Mouse (Mus musculus): ENCODE data around the gene Hpse. TPM values are rescaled to one million over a fixed set of nuclear protein-coding genes. Genes with fewer than 3 reads are reported as not detected.

Gene Hpse
- polyA plus RNA-seq (2012; rRNA removed): 3.1 and 4.7 TPM in 2 replicates

GRCm38 (mm10) chr5:100719235-100720088, at the start of gene Hpse:
Gene Hpse, minus strand, starts transcription at chr5:100719716.
- WGBS: 5% methylated on average over 55 of the region's 56 CpGs
- peaks cover 9% of the 10 kb centered on the region for H3K4me1 ChIP-seq (replicated peaks; ENCODE audit: control insufficient read depth, insufficient read depth, low read length)
- no peak within 1 kb of the TSS for H3K27ac ChIP-seq (ENCODE audit: control insufficient read depth, insufficient read depth, low read length)
- peak; percentile 43 for DNase-seq
- TF ChIP-seq POLR2A (IDR thresholded peaks at IDR 0.05; ENCODE audit: control insufficient read depth, extremely low read depth, insufficient read depth, low read length, poor library complexity): no peak
- TF ChIP-seq CTCF (IDR thresholded peaks at IDR 0.05; ENCODE audit: borderline replicate concordance, control insufficient read depth, extremely low read depth, insufficient read depth, low read length, poor library complexity): peak; percentile 17; the same call in 1 of the 2 replicates
- no peaks in the 10 kb centered on the region for H3K36me3 ChIP-seq (ENCODE audit: control insufficient read depth, insufficient read depth, low read length)
- H3K27me3 ChIP-seq (ENCODE audit: control insufficient read depth, insufficient read depth, low read length): no peaks in the 10 kb centered on the region
- peak within 1 kb of the TSS; percentile 50 for H3K4me3 ChIP-seq (ENCODE audit: control insufficient read depth, insufficient read depth, low read length)

- WGBS: 97% methylated on average over 7 of the region's 7 CpGs
- Histone ChIP-seq H3K27ac (ENCODE audit: control insufficient read depth, insufficient read depth, low read length) (no peak overlapping the region), H3K4me1 (replicated peaks; ENCODE audit: control insufficient read depth, insufficient read depth, low read length) (no peaks in the 10 kb centered on the region), H3K36me3 (ENCODE audit: control insufficient read depth, insufficient read depth, low read length) (peaks cover 47% of the 10 kb centered on the region), H3K27me3 (ENCODE audit: control insufficient read depth, insufficient read depth, low read length) (no peaks in the 10 kb centered on the region), H3K4me3 (ENCODE audit: control insufficient read depth, insufficient read depth, low read length) (no peak overlapping the region)
- DNase-seq: no peak
- TF ChIP-seq POLR2A (IDR thresholded peaks at IDR 0.05; ENCODE audit: control insufficient read depth, extremely low read depth, insufficient read depth, low read length, poor library complexity): no peak
Measured at GRCm38 (mm10) chr5:100766026-100766425, 46.5 kb upstream of the Hpse start.

GRCm38 (mm10) chr5:100761736-100762135, 42.2 kb upstream of the Hpse start:
- H3K27ac ChIP-seq (ENCODE audit: control insufficient read depth, insufficient read depth, low read length): no peak overlapping the region
- 95% methylated on average over 7 of the region's 7 CpGs for WGBS
- H3K27me3 ChIP-seq (ENCODE audit: control insufficient read depth, insufficient read depth, low read length): no peaks in the 10 kb centered on the region

GRCm38 (mm10) chr5:100760049-100760663, 40.6 kb upstream of the Hpse start:
- no peaks in the 10 kb centered on the region for H3K4me1 ChIP-seq (replicated peaks; ENCODE audit: control insufficient read depth, insufficient read depth, low read length)
- H3K36me3 ChIP-seq (ENCODE audit: control insufficient read depth, insufficient read depth, low read length): peaks cover 23% of the 10 kb centered on the region
- WGBS: 96% methylated on average over 10 of the region's 10 CpGs
- H3K27ac ChIP-seq (ENCODE audit: control insufficient read depth, insufficient read depth, low read length): no peak overlapping the region
- no peaks in the 10 kb centered on the region for H3K27me3 ChIP-seq (ENCODE audit: control insufficient read depth, insufficient read depth, low read length)
- H3K4me3 ChIP-seq (ENCODE audit: control insufficient read depth, insufficient read depth, low read length): no peak overlapping the region
- no peak for TF ChIP-seq POLR2A (IDR thresholded peaks at IDR 0.05; ENCODE audit: control insufficient read depth, extremely low read depth, insufficient read depth, low read length, poor library complexity)
- no peak for TF ChIP-seq CTCF (IDR thresholded peaks at IDR 0.05; ENCODE audit: borderline replicate concordance, control insufficient read depth, extremely low read depth, insufficient read depth, low read length, poor library complexity)
- no peak for DNase-seq

More at GRCm38 (mm10) chr5:100761736-100762135, 42.2 kb upstream of the Hpse start:
- Histone ChIP-seq H3K4me3 (ENCODE audit: control insufficient read depth, insufficient read depth, low read length) (no peak overlapping the region), H3K4me1 (replicated peaks; ENCODE audit: control insufficient read depth, insufficient read depth, low read length) (no peaks in the 10 kb centered on the region), H3K36me3 (ENCODE audit: control insufficient read depth, insufficient read depth, low read length) (peaks cover 23% of the 10 kb centered on the region)
- DNase-seq: no peak
- TF ChIP-seq CTCF (IDR thresholded peaks at IDR 0.05; ENCODE audit: borderline replicate concordance, control insufficient read depth, extremely low read depth, insufficient read depth, low read length, poor library complexity) (no peak), POLR2A (IDR thresholded peaks at IDR 0.05; ENCODE audit: control insufficient read depth, extremely low read depth, insufficient read depth, low read length, poor library complexity) (no peak)

- H3K27me3 ChIP-seq (ENCODE audit: control insufficient read depth, insufficient read depth, low read length): no peaks in the 10 kb centered on the region
- TF ChIP-seq CTCF (IDR thresholded peaks at IDR 0.05; ENCODE audit: borderline replicate concordance, control insufficient read depth, extremely low read depth, insufficient read depth, low read length, poor library complexity): no peak
- TF ChIP-seq POLR2A (IDR thresholded peaks at IDR 0.05; ENCODE audit: control insufficient read depth, extremely low read depth, insufficient read depth, low read length, poor library complexity): no peak
- peaks cover 11% of the 10 kb centered on the region; the same call in 1 of the 2 replicates for H3K36me3 ChIP-seq (ENCODE audit: control insufficient read depth, insufficient read depth, low read length)
- no peak overlapping the region for H3K27ac ChIP-seq (ENCODE audit: control insufficient read depth, insufficient read depth, low read length)
- WGBS: 98% methylated on average over 5 of the region's 5 CpGs
- no peak overlapping the region for H3K4me3 ChIP-seq (ENCODE audit: control insufficient read depth, insufficient read depth, low read length)
- no peak for DNase-seq
- H3K4me1 ChIP-seq (replicated peaks; ENCODE audit: control insufficient read depth, insufficient read depth, low read length): peaks cover 10% of the 10 kb centered on the region
Measured at GRCm38 (mm10) chr5:100758121-100758520, 38.6 kb upstream of the Hpse start.

- TF ChIP-seq CTCF (IDR thresholded peaks at IDR 0.05; ENCODE audit: borderline replicate concordance, control insufficient read depth, extremely low read depth, insufficient read depth, low read length, poor library complexity): no peak
- TF ChIP-seq POLR2A (IDR thresholded peaks at IDR 0.05; ENCODE audit: control insufficient read depth, extremely low read depth, insufficient read depth, low read length, poor library complexity): no peak
- H3K27me3 ChIP-seq (ENCODE audit: control insufficient read depth, insufficient read depth, low read length): no peaks in the 10 kb centered on the region
- H3K36me3 ChIP-seq (ENCODE audit: control insufficient read depth, insufficient read depth, low read length): no peaks in the 10 kb centered on the region
- 45% methylated on average over 7 of the region's 7 CpGs for WGBS
- DNase-seq: no peak
- no peak overlapping the region for H3K4me3 ChIP-seq (ENCODE audit: control insufficient read depth, insufficient read depth, low read length)
- H3K4me1 ChIP-seq (replicated peaks; ENCODE audit: control insufficient read depth, insufficient read depth, low read length): peaks cover 34% of the 10 kb centered on the region
- H3K27ac ChIP-seq (ENCODE audit: control insufficient read depth, insufficient read depth, low read length): no peak overlapping the region
Measured at GRCm38 (mm10) chr5:100753407-100753806, 33.9 kb upstream of the Hpse start.
